Mouse (Mus musculus): Measurements from ENCODE around the gene Fignl2.

GRCm38 (mm10) chr15:101069641-101070190, 8.7 kb downstream of the Fignl2 start:
- TF ChIP-seq EP300 (IDR thresholded peaks at IDR 0.05; ENCODE audit: low read length), result no peak
- no peak for TF ChIP-seq ZKSCAN1 (IDR thresholded peaks at IDR 0.05; ENCODE audit: borderline replicate concordance, low read depth, low read length)
- no peak for TF ChIP-seq CTCF (conservative IDR thresholded peaks at IDR 0.05 in 1 of 2, IDR thresholded peaks at IDR 0.05 in 1 of 2; ENCODE audit: low read depth in 2 of 2, low read length in 2 of 2)
- no peak for TF ChIP-seq ELF1 (IDR thresholded peaks at IDR 0.05; ENCODE audit: low read depth, low read length)
- no peak for TF ChIP-seq USF2 (conservative IDR thresholded peaks at IDR 0.05; ENCODE audit: low read depth, low read length)
- no peak for TF ChIP-seq MAZ (IDR thresholded peaks at IDR 0.05; ENCODE audit: low read depth, low read length)
- no peak for TF ChIP-seq CHD1 (IDR thresholded peaks at IDR 0.05; ENCODE audit: low read depth, low read length)
- no peak for TF ChIP-seq POLR2A (IDR thresholded peaks at IDR 0.05; ENCODE audit: low read depth, low read length)
- TF ChIP-seq SIN3A (IDR thresholded peaks at IDR 0.05; ENCODE audit: low read length), result no peak
- no peak for TF ChIP-seq MAX (IDR thresholded peaks at IDR 0.05; ENCODE audit: low read length)
- no peak for TF ChIP-seq TBP (conservative IDR thresholded peaks at IDR 0.05; ENCODE audit: low read depth, low read length)
- no peak for TF ChIP-seq RAD21 (IDR thresholded peaks at IDR 0.05; ENCODE audit: low read depth, low read length)
- TF ChIP-seq NELFE (IDR thresholded peaks at IDR 0.05; ENCODE audit: low read depth, low read length), result no peak
- TF ChIP-seq MYC (IDR thresholded peaks at IDR 0.05; ENCODE audit: low read depth, low read length), result no peak
